Mouse (Mus musculus) liver, adult 10 weeks (tissue): ENCODE results near the gene Fndc8. TPM values are rescaled to one million over a fixed set of nuclear protein-coding genes. Genes with fewer than 3 reads are reported as not detected.

ENCODE experiments used
- polyA plus RNA-seq: library from polyadenylated mRNA; stranded (reverse); fragments of 350-450 nt; fragmentation: Illumina TruSeq; extraction: RNeasy Lipid Tissue Mini Kit (QIAGEN cat#74804); gene quantifications from one replicate; pipeline ENCODE4 v1.2.3, GENCODE M21; 2014; ENCODE audit warnings: low read depth, low replicate concordance

The Fndc8 gene
- not detected for polyA plus RNA-seq

GRCm38 (mm10) chr11:82891936-82892335, at the start of gene Fndc8:
TSS of gene Fndc8 (plus strand) at chr11:82892124.

GRCm38 (mm10) chr11:82871031-82871446, 20.9 kb upstream of the Fndc8 start, which contains the start of gene Rffl:
TSS of gene Rffl (minus strand) at chr11:82871210.

GRCm38 (mm10) chr11:82890342-82890762, 1.6 kb upstream of the Fndc8 start, which contains the start of gene Rad51d:
TSS of gene Rad51d (minus strand) at chr11:82890614.

DNA sequence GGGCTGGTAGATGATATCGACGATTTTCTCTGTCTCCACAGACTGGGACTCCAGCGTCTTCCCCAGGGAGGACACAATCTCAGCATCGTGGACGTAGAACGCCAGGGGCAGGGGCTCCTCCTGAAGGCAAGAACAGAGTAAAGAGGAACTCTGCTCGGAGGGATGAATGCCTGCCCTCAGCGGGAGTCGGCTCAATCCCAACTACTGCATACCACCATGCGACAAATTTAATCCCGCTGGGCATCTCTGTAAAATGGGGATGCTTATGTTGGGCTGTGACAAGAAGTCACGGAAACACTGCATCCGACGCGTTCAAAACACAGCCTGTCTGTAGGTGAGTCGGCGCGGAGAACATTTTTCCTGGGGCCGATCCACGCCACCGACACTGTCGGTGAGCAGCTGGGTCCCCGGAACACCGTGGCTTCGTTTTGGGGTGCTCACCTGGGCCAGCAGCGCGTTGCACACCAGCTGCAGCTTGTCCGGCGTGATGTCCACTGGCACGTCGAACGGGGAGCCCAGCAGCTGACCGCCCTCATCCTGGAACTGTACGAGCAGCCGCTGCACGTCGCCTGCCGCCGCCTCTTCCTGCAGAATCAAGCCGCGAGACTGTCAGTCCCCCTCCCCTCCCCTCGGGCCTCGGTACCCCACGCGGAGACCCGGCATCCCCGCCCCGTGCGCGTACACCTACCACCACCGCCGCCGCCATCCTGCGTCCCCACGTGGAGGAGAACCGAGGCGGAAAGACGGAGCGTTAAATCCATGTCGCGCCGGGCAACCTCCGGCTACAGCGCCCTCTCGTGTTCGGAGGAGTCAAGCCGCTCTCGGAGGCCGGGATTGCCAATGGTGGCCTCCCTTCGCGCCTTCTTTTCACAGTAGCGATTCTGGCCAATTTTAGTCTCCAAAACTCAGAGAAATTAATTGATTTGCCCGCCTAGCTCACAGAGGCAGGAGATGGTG, 16.0 kb downstream of the Fndc8 start, which contains the start of gene Nle1:
Gene Nle1 (minus strand): TSS at position 761 of the 957 bp plus-strand sequence.

DNA sequence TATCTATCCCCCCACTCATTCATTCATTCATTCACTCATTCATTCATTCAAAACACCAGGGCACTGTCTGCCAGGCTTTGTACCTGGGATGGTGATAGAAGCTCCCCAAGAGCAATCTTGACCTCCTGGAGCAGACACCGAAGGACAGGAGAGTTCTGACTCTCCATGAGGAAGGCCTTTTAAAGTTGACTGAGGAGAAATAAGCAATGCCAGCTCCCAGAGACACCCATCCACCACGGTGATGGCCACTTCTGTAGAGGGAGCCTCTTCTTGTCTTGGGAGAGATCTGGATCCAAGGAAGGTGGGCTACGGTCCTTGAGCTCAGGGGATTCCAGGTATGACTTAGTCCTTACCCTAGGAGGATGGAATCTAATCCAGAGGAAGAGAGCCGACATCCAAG, 18.3 kb downstream of the Fndc8 start, which contains the start of gene Unc45b:
Gene Unc45b (plus strand): TSS at position 301 of the 400 bp plus-strand sequence.

Other genes with a start within 250 kb of the Fndc8 start
- 0.42 TPM for gene Cct6b, start 127.8 kb upstream of the Fndc8 start, polyA plus RNA-seq
- 7.9 TPM for gene Zfp830, start 127.8 kb upstream of the Fndc8 start, polyA plus RNA-seq
- gene Lig3, start 111.0 kb upstream of the Fndc8 start, polyA plus RNA-seq, result 9.6 TPM
- 18.9 TPM for gene Rffl, start 20.9 kb upstream of the Fndc8 start, polyA plus RNA-seq
- 6.3 TPM for gene Rad51d, start 1.5 kb upstream of the Fndc8 start, polyA plus RNA-seq
- 1.4 TPM for gene Nle1, start 16.3 kb downstream of the Fndc8 start, polyA plus RNA-seq
- gene Unc45b, start 18.4 kb downstream of the Fndc8 start, polyA plus RNA-seq, result 0.37 TPM
- gene Slfn5, start 59.2 kb downstream of the Fndc8 start, polyA plus RNA-seq, result 7.8 TPM
- gene Slfn9, start 99.7 kb downstream of the Fndc8 start, polyA plus RNA-seq, result 3.2 TPM
- gene Slfn8, start 128.7 kb downstream of the Fndc8 start, polyA plus RNA-seq, result 2.5 TPM
- 4.7 TPM for gene Slfn2, start 173.0 kb downstream of the Fndc8 start, polyA plus RNA-seq
- 0.61 TPM for gene Slfn1, start 224.7 kb downstream of the Fndc8 start, polyA plus RNA-seq